Mouse (Mus musculus): ENCODE data around the gene Fggy. TPM values are rescaled to one million over a fixed set of nuclear protein-coding genes. Genes with fewer than 3 reads are reported as not detected.

Gene Fggy
- polyA plus RNA-seq, 1 experiment: 2.7 TPM

- Histone ChIP-seq H3K36me3 (ENCODE audit: control insufficient read depth, insufficient read depth, low read length) (no peaks in the 10 kb centered on the region), H3K4me1 (ENCODE audit: control insufficient read depth, insufficient read depth, insufficient read length) (no peaks in the 10 kb centered on the region), H3K27me3 (ENCODE audit: control insufficient read depth, insufficient read depth, low read length) (no peaks in the 10 kb centered on the region), H3K4me3 (ENCODE audit: extremely low read depth, insufficient read depth, insufficient read length) (no peak overlapping the region), H3K27ac (ENCODE audit: insufficient read depth, low read length) (no peak overlapping the region)
- no peak for DNase-seq (ENCODE audit: low read depth in 1 of 2, low spot score in 2 of 2)
- WGBS: 90% methylated on average over 4 of the region's 4 CpGs
- TF ChIP-seq POLR2A (IDR thresholded peaks at IDR 0.05; ENCODE audit: low read depth, low read length): no peak
- no peak for TF ChIP-seq CTCF (IDR thresholded peaks at IDR 0.05; ENCODE audit: extremely low read depth, insufficient read depth, insufficient read length, insufficient replicate concordance)
These were observed 178.7 kb downstream of the Fggy start for GRCm38 (mm10) chr4:95735967-95736366.

- no peaks in the 10 kb centered on the region for H3K4me1 ChIP-seq (ENCODE audit: control insufficient read depth, insufficient read depth, insufficient read length)
- H3K27me3 ChIP-seq (ENCODE audit: control insufficient read depth, insufficient read depth, low read length): no peaks in the 10 kb centered on the region
- no peak overlapping the region for H3K27ac ChIP-seq (ENCODE audit: insufficient read depth, low read length)
- no peaks in the 10 kb centered on the region for H3K36me3 ChIP-seq (ENCODE audit: control insufficient read depth, insufficient read depth, low read length)
- TF ChIP-seq POLR2A (IDR thresholded peaks at IDR 0.05; ENCODE audit: low read depth, low read length) (no peak), CTCF (IDR thresholded peaks at IDR 0.05; ENCODE audit: extremely low read depth, insufficient read depth, insufficient read length, insufficient replicate concordance) (no peak)
- no peak for DNase-seq (ENCODE audit: low read depth in 1 of 2, low spot score in 2 of 2)
- H3K4me3 ChIP-seq (ENCODE audit: extremely low read depth, insufficient read depth, insufficient read length): no peak overlapping the region
- WGBS: 77% methylated on average over 2 of the region's 2 CpGs
These were observed 179.4 kb downstream of the Fggy start for GRCm38 (mm10) chr4:95736674-95737073.

- 62% methylated on average over 5 of the region's 5 CpGs for whole genome bisulfite sequencing
- Histone ChIP-seq H3K4me1 (ENCODE audit: control insufficient read depth, insufficient read depth, insufficient read length) (no peaks in the 10 kb centered on the region), H3K4me3 (ENCODE audit: extremely low read depth, insufficient read depth, insufficient read length) (no peak overlapping the region), H3K27me3 (ENCODE audit: control insufficient read depth, insufficient read depth, low read length) (no peaks in the 10 kb centered on the region), H3K27ac (ENCODE audit: insufficient read depth, low read length) (no peak overlapping the region), H3K36me3 (ENCODE audit: control insufficient read depth, insufficient read depth, low read length) (no peaks in the 10 kb centered on the region)
- TF ChIP-seq CTCF (IDR thresholded peaks at IDR 0.05; ENCODE audit: extremely low read depth, insufficient read depth, insufficient read length, insufficient replicate concordance) (no peak), POLR2A (IDR thresholded peaks at IDR 0.05; ENCODE audit: low read depth, low read length) (no peak)
- no peak for DNase-seq (ENCODE audit: low read depth in 1 of 2, low spot score in 2 of 2)
These were observed 180.9 kb downstream of the Fggy start for GRCm38 (mm10) chr4:95738179-95738578.

- no peak overlapping the region for H3K27ac ChIP-seq (ENCODE audit: insufficient read depth, low read length)
- 83% methylated on average over 4 of the region's 4 CpGs for whole genome bisulfite sequencing
- H3K4me1 ChIP-seq (ENCODE audit: control insufficient read depth, insufficient read depth, insufficient read length): no peaks in the 10 kb centered on the region
- H3K27me3 ChIP-seq (ENCODE audit: control insufficient read depth, insufficient read depth, low read length): no peaks in the 10 kb centered on the region
- H3K36me3 ChIP-seq (ENCODE audit: control insufficient read depth, insufficient read depth, low read length): no peaks in the 10 kb centered on the region
- TF ChIP-seq POLR2A (IDR thresholded peaks at IDR 0.05; ENCODE audit: low read depth, low read length): no peak
- TF ChIP-seq CTCF (IDR thresholded peaks at IDR 0.05; ENCODE audit: extremely low read depth, insufficient read depth, insufficient read length, insufficient replicate concordance): no peak
- H3K4me3 ChIP-seq (ENCODE audit: extremely low read depth, insufficient read depth, insufficient read length): no peak overlapping the region
- no peak for DNase-seq (ENCODE audit: low read depth in 1 of 2, low spot score in 2 of 2)
These were observed 181.4 kb downstream of the Fggy start for GRCm38 (mm10) chr4:95738725-95739124.

- DNase-seq (ENCODE audit: low read depth in 1 of 2, low spot score in 2 of 2): no peak
- H3K27me3 ChIP-seq (ENCODE audit: control insufficient read depth, insufficient read depth, low read length): no peaks in the 10 kb centered on the region
- no peaks in the 10 kb centered on the region for H3K4me1 ChIP-seq (ENCODE audit: control insufficient read depth, insufficient read depth, insufficient read length)
- no peak overlapping the region for H3K27ac ChIP-seq (ENCODE audit: insufficient read depth, low read length)
- H3K4me3 ChIP-seq (ENCODE audit: extremely low read depth, insufficient read depth, insufficient read length): no peak overlapping the region
- WGBS: 69% methylated on average over 7 of the region's 7 CpGs
- no peaks in the 10 kb centered on the region for H3K36me3 ChIP-seq (ENCODE audit: control insufficient read depth, insufficient read depth, low read length)
- TF ChIP-seq POLR2A (IDR thresholded peaks at IDR 0.05; ENCODE audit: low read depth, low read length) (no peak), CTCF (IDR thresholded peaks at IDR 0.05; ENCODE audit: extremely low read depth, insufficient read depth, insufficient read length, insufficient replicate concordance) (no peak)
These were observed 183.9 kb downstream of the Fggy start for GRCm38 (mm10) chr4:95741115-95741734.

- Histone ChIP-seq H3K27me3 (ENCODE audit: control insufficient read depth, insufficient read depth, low read length) (no peaks in the 10 kb centered on the region), H3K27ac (ENCODE audit: insufficient read depth, low read length) (no peak overlapping the region), H3K4me1 (ENCODE audit: control insufficient read depth, insufficient read depth, insufficient read length) (no peaks in the 10 kb centered on the region), H3K4me3 (ENCODE audit: extremely low read depth, insufficient read depth, insufficient read length) (no peak overlapping the region), H3K36me3 (ENCODE audit: control insufficient read depth, insufficient read depth, low read length) (no peaks in the 10 kb centered on the region)
- DNase-seq (ENCODE audit: low read depth in 1 of 2, low spot score in 2 of 2): no peak
- 78% methylated on average over 4 of the region's 4 CpGs for WGBS
- TF ChIP-seq POLR2A (IDR thresholded peaks at IDR 0.05; ENCODE audit: low read depth, low read length) (no peak), CTCF (IDR thresholded peaks at IDR 0.05; ENCODE audit: extremely low read depth, insufficient read depth, insufficient read length, insufficient replicate concordance) (no peak)
These were observed 185.7 kb downstream of the Fggy start for GRCm38 (mm10) chr4:95742986-95743385.

GRCm38 (mm10) chr4:95746954-95747353, 189.6 kb downstream of the Fggy start:
- DNase-seq (ENCODE audit: low read depth in 1 of 2, low spot score in 2 of 2): no peak
- no peak overlapping the region for H3K27ac ChIP-seq (ENCODE audit: insufficient read depth, low read length)
- H3K4me1 ChIP-seq (ENCODE audit: control insufficient read depth, insufficient read depth, insufficient read length): no peaks in the 10 kb centered on the region
- H3K27me3 ChIP-seq (ENCODE audit: control insufficient read depth, insufficient read depth, low read length): no peaks in the 10 kb centered on the region
- 63% methylated on average over 6 of the region's 6 CpGs for WGBS
- no peaks in the 10 kb centered on the region for H3K36me3 ChIP-seq (ENCODE audit: control insufficient read depth, insufficient read depth, low read length)
- H3K4me3 ChIP-seq (ENCODE audit: extremely low read depth, insufficient read depth, insufficient read length): no peak overlapping the region
- TF ChIP-seq POLR2A (IDR thresholded peaks at IDR 0.05; ENCODE audit: low read depth, low read length) (no peak), CTCF (IDR thresholded peaks at IDR 0.05; ENCODE audit: extremely low read depth, insufficient read depth, insufficient read length, insufficient replicate concordance) (no peak)
